Mouse (Mus musculus) kidney, adult 2 months (tissue): ENCODE measurements around the gene Pogk. TPM values are rescaled to one million over a fixed set of nuclear protein-coding genes. Genes with fewer than 3 reads are reported as not detected.

Experiments used
- DNase-seq: peaks from one replicate; pipeline ENCODE4 v3.0.0; 2021
- H3K27ac ChIP-seq: fragments of 200-500 bp; 2 replicates; pipeline ENCODE4 v1.5.1; 2012; ENCODE audit warnings: low read depth, low read length, control low read depth, inconsistent platforms; ENCODE audit not compliant: insufficient read depth
- H3K27me3 ChIP-seq: fragments of 200-500 bp; replicated peaks from 2 replicates; pipeline ENCODE4 v1.6.1; 2012; ENCODE audit warnings: mild to moderate bottlenecking, moderate library complexity, low read length, inconsistent platforms; ENCODE audit not compliant: control insufficient read depth, insufficient read depth
- H3K36me3 ChIP-seq: fragments of 200-500 bp; 2 replicates; pipeline ENCODE4 v1.6.1; 2012; ENCODE audit warnings: mild to moderate bottlenecking, moderate library complexity, low read length, inconsistent platforms; ENCODE audit not compliant: control insufficient read depth, insufficient read depth
- H3K4me1 ChIP-seq: fragments of 200-500 bp; 2 replicates; pipeline ENCODE4 v1.6.1; 2011; ENCODE audit warnings: low read length; ENCODE audit not compliant: control insufficient read depth, insufficient read depth
- H3K4me3 ChIP-seq: fragments of 200-500 bp; 2 replicates; pipeline ENCODE4 v1.5.1; 2011; ENCODE audit warnings: mild to moderate bottlenecking, low read depth, low read length, control low read depth; ENCODE audit not compliant: insufficient read depth
- CTCF ChIP-seq: fragments of 200-500 bp; conservative IDR thresholded peaks from 2 replicates; pipeline ENCODE4 v1.5.1; 2011; ENCODE audit warnings: low read depth, mild to moderate bottlenecking, control low read depth, low read length, moderate library complexity, mixed read lengths; ENCODE audit not compliant: insufficient read depth, insufficient read length
- POLR2A ChIP-seq: fragments of 200-500 bp; IDR thresholded peaks from one replicate; pipeline ENCODE4 v1.6.1; 2011; ENCODE audit warnings: low read depth, low read length, control low read depth
- WGBS: fragments of 180-500 bp; shearing (Covaris S2); methylation state at CpG from one replicate; pipeline ENCODE4 v1.1.7; 2018; 5-methylcytosine and 5-hydroxymethylcytosine counted together
- polyA plus RNA-seq: library from polyadenylated mRNA; depleted of rRNA; stranded (reverse); fragments of >200 nt; gene quantifications from 2 replicates; pipeline ENCODE4 v1.2.3, GENCODE M21; 2012; rRNA removed

Gene Pogk
- polyA plus RNA-seq, 1 experiment: 7.4 TPM

DNA sequence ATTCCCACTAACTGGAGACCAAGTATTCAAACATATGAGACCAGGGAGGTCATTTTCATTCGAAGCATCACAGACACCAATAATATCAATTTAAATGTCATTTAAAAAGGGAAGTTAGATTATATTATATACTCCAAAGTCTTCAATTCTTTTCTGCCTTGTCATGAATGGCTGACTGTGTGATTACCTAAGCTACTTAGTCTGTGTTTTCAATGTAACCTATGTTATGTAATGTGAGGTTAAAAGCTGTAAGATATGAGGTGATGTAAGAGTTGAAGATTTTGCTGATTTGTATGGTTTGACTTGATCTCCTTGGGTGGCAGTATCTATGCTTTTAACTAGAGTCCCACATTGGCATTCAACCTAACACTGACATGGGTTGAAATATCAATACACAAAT, 67.1 kb downstream of the Pogk start:
- no peak for TF ChIP-seq CTCF
- Histone ChIP-seq H3K36me3 (no peaks in the 10 kb centered on the region), H3K4me1 (no peaks in the 10 kb centered on the region), H3K27ac (no peak overlapping the region), H3K4me3 (no peak overlapping the region), H3K27me3 (no peaks in the 10 kb centered on the region)
- no peak for DNase-seq
- 82% methylated on average over 1 of the region's 1 CpGs for WGBS

DNA sequence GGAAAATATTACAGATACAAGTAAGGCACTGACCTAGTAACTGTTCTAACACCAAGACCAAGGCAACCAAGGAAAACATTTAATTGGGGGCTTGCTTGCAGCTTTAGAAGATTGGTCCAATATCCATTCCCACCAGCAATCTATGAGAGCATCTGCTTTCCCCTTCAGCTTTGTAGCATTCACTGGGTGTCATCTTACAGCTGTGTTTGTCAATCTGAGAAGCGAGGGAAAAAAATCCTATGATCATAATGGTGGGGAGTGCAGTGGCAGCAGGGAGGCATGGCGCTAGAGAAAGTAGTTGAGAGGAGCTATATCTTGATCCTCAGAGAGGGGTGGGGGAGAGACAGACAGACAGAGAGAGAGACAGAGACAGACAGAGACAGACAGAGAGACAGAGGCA, 67.6 kb downstream of the Pogk start:
- TF ChIP-seq CTCF (no peak), POLR2A (no peak)
- WGBS: 59% methylated on average over 2 of the region's 2 CpGs
- Histone ChIP-seq H3K4me1 (no peaks in the 10 kb centered on the region), H3K36me3 (no peaks in the 10 kb centered on the region), H3K27ac (no peak overlapping the region), H3K27me3 (no peaks in the 10 kb centered on the region), H3K4me3 (no peak overlapping the region)
- no peak for DNase-seq

DNA sequence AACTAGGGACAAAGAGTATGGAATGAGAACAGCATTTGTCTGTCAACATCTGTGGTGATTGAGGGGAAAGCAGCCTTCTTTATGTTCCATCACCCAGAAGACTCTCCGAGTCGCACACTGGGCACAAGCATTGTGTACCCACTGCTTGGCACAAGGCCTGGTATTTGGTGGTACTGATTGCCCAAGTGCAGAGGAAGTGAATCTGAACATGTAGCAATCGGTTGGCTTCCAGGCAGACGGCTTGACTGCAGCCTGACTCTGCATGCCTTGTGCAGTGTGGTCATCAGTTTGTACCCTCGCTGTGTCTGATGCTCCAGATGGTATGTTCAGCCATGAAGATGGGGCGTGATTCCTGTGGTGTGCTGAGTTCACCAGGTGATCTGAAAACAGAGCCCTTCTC, 70.6 kb downstream of the Pogk start:
- Histone ChIP-seq H3K4me3 (no peak overlapping the region), H3K27me3 (no peaks in the 10 kb centered on the region), H3K36me3 (no peaks in the 10 kb centered on the region), H3K4me1 (no peaks in the 10 kb centered on the region), H3K27ac (no peak overlapping the region)
- peak; percentile 3 for DNase-seq
- WGBS: 87% methylated on average over 6 of the region's 6 CpGs
- TF ChIP-seq CTCF: no peak
- no peak for TF ChIP-seq POLR2A

Other genes starting within 250 kb of the Pogk start
- gene Mael, start 171.1 kb downstream of the Pogk start, polyA plus RNA-seq: 0.11 TPM in 2 replicates
- gene Ildr2, start 155.7 kb downstream of the Pogk start, polyA plus RNA-seq: 11.0 and 12.3 TPM in 2 replicates
- gene Tada1, start 30.8 kb downstream of the Pogk start, polyA plus RNA-seq: 15.9 and 16.9 TPM in 2 replicates
- gene Gm4846, start 87.7 kb upstream of the Pogk start, polyA plus RNA-seq: not detected in 2 replicates
- not detected in 2 replicates for gene Gm4847, start 237.8 kb upstream of the Pogk start, polyA plus RNA-seq